Mouse (Mus musculus) limb, embryonic 11.5 days (tissue): ENCODE measurements around the gene Hnrnpll. TPM values are rescaled to one million over a fixed set of nuclear protein-coding genes. Genes with fewer than 3 reads are reported as not detected.
"Not testable (repeated sequence)": the region's sequence is repeated elsewhere in the genome, so short reads cannot be mapped to it uniquely, and the experiment has no call there.

ENCODE experiments used
- ATAC-seq: fragments of 200-750 bp; cut with Nextera tagmentation; 2 replicates; pipeline ENCODE4 v1.8.0; 2017; ENCODE audit warnings: low read depth; ENCODE audit not compliant: insufficient number of reproducible peaks, low FRiP score, low TSS enrichment
- DNase-seq: peaks from one replicate; pipeline ENCODE4 v3.0.0-alpha.2; 2015; ENCODE audit warnings: low spot score
- H3K27ac ChIP-seq: fragments of 300-500 bp; sonication (generic); replicated peaks from 2 replicates; pipeline ENCODE4 v1.5.1; 2014; ENCODE audit warnings: low read depth, mild to moderate bottlenecking, low read length
- H3K27me3 ChIP-seq: fragments of 300-500 bp; sonication (generic); 2 replicates; pipeline ENCODE4 v1.6.1; 2014; ENCODE audit warnings: mild to moderate bottlenecking, low read length, mixed read lengths; ENCODE audit not compliant: control insufficient read depth, insufficient read depth
- H3K36me3 ChIP-seq: fragments of 300-500 bp; sonication (generic); 2 replicates; pipeline ENCODE4 v1.6.1; 2014; ENCODE audit warnings: mild to moderate bottlenecking, low read length, moderate library complexity, mixed read lengths; ENCODE audit not compliant: control insufficient read depth, insufficient read depth
- H3K4me1 ChIP-seq: fragments of 300-500 bp; sonication (generic); 2 replicates; pipeline ENCODE4 v1.6.1; 2014; ENCODE audit warnings: low read length, mixed read lengths; ENCODE audit not compliant: control insufficient read depth, insufficient read depth
- H3K4me2 ChIP-seq: fragments of 300-500 bp; sonication (generic); 2 replicates; pipeline ENCODE4 v1.6.1; 2014; ENCODE audit warnings: low read depth, mild to moderate bottlenecking, moderate library complexity; ENCODE audit not compliant: severe bottlenecking
- H3K4me3 ChIP-seq: fragments of 300-500 bp; sonication (generic); 2 replicates; pipeline ENCODE4 v1.5.1; 2014; ENCODE audit warnings: low read depth, low read length
- H3K9ac ChIP-seq: fragments of 300-500 bp; sonication (generic); 2 replicates; pipeline ENCODE4 v1.6.1; 2014; ENCODE audit warnings: mild to moderate bottlenecking, low read length
- H3K9me3 ChIP-seq: fragments of 300-500 bp; sonication (generic); 2 replicates; pipeline ENCODE4 v1.6.1; 2016; ENCODE audit warnings: low read length; ENCODE audit not compliant: control insufficient read depth
- WGBS: fragments of 180-500 bp; shearing (Covaris S2); extraction: QIAGEN DNeasy Blood & Tissue Kit; methylation state at CpG from one replicate; pipeline ENCODE4 v1.1.7; 2014; 5-methylcytosine and 5-hydroxymethylcytosine counted together
- polyA plus RNA-seq: library from polyadenylated mRNA; unstranded; fragments of >200 nt; fragmentation: Nextera tagmentation; extraction: Ambion mirVana; gene quantifications from 2 replicates; pipeline ENCODE4 v1.2.1, GENCODE M21; 2014

The Hnrnpll gene
- polyA plus RNA-seq, 1 experiment from 2014 or later = 118 TPM

DNA sequence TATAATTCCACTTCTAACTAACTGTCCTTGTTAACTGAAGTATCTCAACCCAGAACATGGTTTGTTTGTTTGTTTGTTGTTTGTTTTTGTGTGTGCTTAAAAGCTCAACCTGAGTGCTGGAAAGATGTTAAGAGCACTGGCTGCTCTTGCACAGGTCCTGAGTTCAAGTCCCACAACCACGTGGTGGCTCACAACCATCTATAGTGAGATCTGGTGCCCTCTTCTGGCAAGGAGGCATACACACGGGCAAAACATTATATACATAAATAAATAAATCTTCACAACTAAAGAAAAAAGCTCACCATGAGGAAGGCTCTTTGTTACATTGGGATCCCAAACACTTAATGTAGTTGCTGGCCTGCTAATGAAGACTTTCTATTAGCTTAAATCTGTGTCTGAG lies 41.6 kb downstream of the Hnrnpll start:
- no peak overlapping the region for H3K27ac ChIP-seq
- WGBS = 85% methylated on average over 2 of the region's 2 CpGs
- no peaks in the 10 kb centered on the region for H3K4me1 ChIP-seq
- no peak overlapping the region for H3K4me3 ChIP-seq
- no peak overlapping the region for H3K4me2 ChIP-seq
- no peaks in the 10 kb centered on the region for H3K27me3 ChIP-seq
- H3K9ac ChIP-seq = no peak overlapping the region
- DNase-seq (no peak), ATAC-seq (no peak)
- no peaks in the 10 kb centered on the region for H3K36me3 ChIP-seq
- H3K9me3 ChIP-seq = no peaks in the 10 kb centered on the region

GRCm38 (mm10) chr17:80018976-80019541 lies 43.1 kb downstream of the Hnrnpll start:
- no peaks in the 10 kb centered on the region for H3K9me3 ChIP-seq

GRCm38 (mm10) chr17:80018239-80018975 lies 43.7 kb downstream of the Hnrnpll start:
- 66% methylated on average over 12 of the region's 12 CpGs for WGBS
- peak; percentile 20 for DNase-seq

More at GRCm38 (mm10) chr17:80018976-80019541, 43.1 kb downstream of the Hnrnpll start:
- Histone ChIP-seq H3K27ac (no peak overlapping the region), H3K4me3 (no peak overlapping the region; the same call in 1 of the 2 replicates), H3K9ac (no peak overlapping the region), H3K36me3 (no peaks in the 10 kb centered on the region), H3K4me2 (peak overlapping the region; percentile 40), H3K27me3 (no peaks in the 10 kb centered on the region), H3K4me1 (no peaks in the 10 kb centered on the region)
- 11% methylated on average over 22 of the region's 22 CpGs for WGBS
- 0 out of 2 replicates have a peak, but pooled peaks have one; percentile 37 for ATAC-seq
- peak; percentile 71 for DNase-seq

GRCm38 (mm10) chr17:80017389-80017788 lies 44.7 kb downstream of the Hnrnpll start:
- peak; percentile 69 for DNase-seq
- Histone ChIP-seq H3K36me3 (no peaks in the 10 kb centered on the region), H3K4me1 (no peaks in the 10 kb centered on the region), H3K9me3 (no peaks in the 10 kb centered on the region), H3K9ac (no peak overlapping the region), H3K4me3 (no peak overlapping the region), H3K4me2 (no peak overlapping the region), H3K27me3 (no peaks in the 10 kb centered on the region), H3K27ac (no peak overlapping the region)
- no peak for ATAC-seq
- WGBS = 46% methylated on average over 12 of the region's 12 CpGs

More at GRCm38 (mm10) chr17:80018239-80018975, 43.7 kb downstream of the Hnrnpll start:
- Histone ChIP-seq H3K9ac (no peak overlapping the region), H3K4me3 (no peak overlapping the region), H3K27me3 (no peaks in the 10 kb centered on the region), H3K4me1 (no peaks in the 10 kb centered on the region), H3K27ac (no peak overlapping the region), H3K4me2 (no peak overlapping the region), H3K9me3 (no peaks in the 10 kb centered on the region), H3K36me3 (no peaks in the 10 kb centered on the region)
- ATAC-seq = 0 out of 2 replicates have a peak, but pooled peaks have one; percentile 12

- ATAC-seq = not testable (repeated sequence)
Observed at GRCm38 (mm10) chr17:80016400-80016799, 45.7 kb downstream of the Hnrnpll start.

DNA sequence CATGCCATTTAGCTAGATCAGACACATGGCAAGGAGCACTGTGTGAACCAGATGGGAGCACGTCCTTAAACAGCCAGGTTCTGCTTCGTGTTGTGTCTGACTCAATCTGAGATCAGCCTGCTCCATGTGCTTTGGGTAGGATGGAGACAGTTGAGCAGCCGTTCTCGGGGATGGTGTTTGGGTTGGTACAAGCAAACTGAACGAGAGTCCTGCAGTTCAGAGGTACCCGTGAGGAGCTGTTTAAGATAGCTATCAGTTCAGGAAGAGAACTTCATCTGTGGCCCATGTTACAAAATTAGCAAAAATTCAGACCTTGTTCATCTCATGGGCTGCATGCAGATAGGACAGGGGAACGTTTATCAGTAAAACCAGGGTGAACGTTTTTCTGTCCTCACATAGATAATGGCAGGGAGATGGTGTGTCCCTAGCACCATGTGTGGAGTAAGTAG lies 47.7 kb downstream of the Hnrnpll start:
- WGBS = 85% methylated on average over 8 of the region's 8 CpGs

More at GRCm38 (mm10) chr17:80016400-80016799, 45.7 kb downstream of the Hnrnpll start:
- H3K4me1 ChIP-seq, H3K27ac ChIP-seq, H3K36me3 ChIP-seq, H3K9me3 ChIP-seq, DNase-seq, H3K4me3 ChIP-seq, H3K27me3 ChIP-seq, H3K9ac ChIP-seq, H3K4me2 ChIP-seq: not testable (repeated sequence)
- 92% methylated on average over 4 of the region's 4 CpGs for WGBS

GRCm38 (mm10) chr17:80009926-80010325 lies 52.2 kb downstream of the Hnrnpll start:
- Histone ChIP-seq H3K36me3 (no peaks in the 10 kb centered on the region), H3K27ac (no peak overlapping the region), H3K4me1 (peaks cover 18% of the 10 kb centered on the region), H3K27me3 (no peaks in the 10 kb centered on the region), H3K9me3 (no peaks in the 10 kb centered on the region), H3K4me3 (no peak overlapping the region), H3K9ac (no peak overlapping the region), H3K4me2 (no peak overlapping the region)
- DNase-seq (peak; percentile 47), ATAC-seq (no peak)
- 22% methylated on average over 15 of the region's 15 CpGs for WGBS

More for the DNA sequence above, 47.7 kb downstream of the Hnrnpll start:
- Histone ChIP-seq H3K27ac (no peak overlapping the region), H3K4me2 (no peak overlapping the region), H3K27me3 (no peaks in the 10 kb centered on the region), H3K36me3 (no peaks in the 10 kb centered on the region), H3K4me1 (peaks cover 7% of the 10 kb centered on the region; the same call in 1 of the 2 replicates), H3K9ac (no peak overlapping the region), H3K4me3 (no peak overlapping the region), H3K9me3 (no peaks in the 10 kb centered on the region)
- no peak for ATAC-seq
- DNase-seq = no peak

- DNase-seq (peak; percentile 59), ATAC-seq (no peak)
- H3K27me3 ChIP-seq = no peaks in the 10 kb centered on the region
- H3K4me1 ChIP-seq = peaks cover 18% of the 10 kb centered on the region
- no peak overlapping the region for H3K9ac ChIP-seq
- H3K27ac ChIP-seq = no peak overlapping the region
- H3K4me3 ChIP-seq = no peak overlapping the region
- no peak overlapping the region for H3K4me2 ChIP-seq
- H3K9me3 ChIP-seq = no peaks in the 10 kb centered on the region
- no peaks in the 10 kb centered on the region for H3K36me3 ChIP-seq
- 45% methylated on average over 5 of the region's 5 CpGs for WGBS
Observed at GRCm38 (mm10) chr17:80008847-80009246, 53.3 kb downstream of the Hnrnpll start.
